ENCODE assay signal across 14 mouse cellular contexts in the genomic region with DNA sequence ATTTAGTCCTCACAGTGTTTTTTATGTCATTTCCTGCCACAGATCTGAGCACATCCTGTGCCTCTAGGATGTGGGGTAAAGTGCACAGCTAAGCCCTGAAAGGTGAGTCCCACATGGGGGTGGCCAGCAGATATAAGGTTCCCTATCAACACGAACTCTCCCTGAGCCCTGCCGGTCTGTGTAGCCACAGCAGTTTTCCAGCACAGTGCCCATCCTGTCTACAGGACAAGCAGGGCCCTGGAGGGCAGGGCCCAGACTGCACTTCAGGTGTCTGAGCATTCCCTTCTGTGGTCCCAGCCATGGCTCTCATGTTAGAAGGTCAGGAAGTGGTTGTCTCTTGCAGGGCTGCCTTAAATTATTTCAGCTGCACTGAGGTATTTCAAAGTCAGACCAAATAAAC.
DNase-seq lines count a peak whose midpoint lies in the region; ATAC-seq lines count a peak whose summit lies in the region.
"Had no signal": no experiment of that assay in that cellular context is flagged by ENCODE, and none has a peak within 500 bp of the region (broad histone marks: within the 10 kb centered on the region; RNA-seq: fewer than 3 reads in every experiment).

No protein-coding gene starts in this region.

- peak; percentile 28; the same call in 1 of the 2 replicates for ATAC-seq in limb, embryonic 13.5 days (ENCODE audit: low FRiP score, low read depth)
- no peak for ATAC-seq in liver, embryonic 15.5 days (ENCODE audit: insufficient read depth)

- 49% methylated on average over 2 of the region's 2 CpGs for WGBS in limb, embryonic 13.5 days
- WGBS in limb, embryonic 10.5 days: 64% methylated on average over 2 of the region's 2 CpGs
- WGBS in liver, embryonic 15.5 days (ENCODE audit: insufficient replicate concordance): 15% methylated on average over 2 of the region's 2 CpGs

- H3K36me3 ChIP-seq in limb, embryonic 13.5 days: no peaks in the 10 kb centered on the region
- H3K36me3 ChIP-seq in limb, embryonic 10.5 days: no peaks in the 10 kb centered on the region
- H3K36me3 ChIP-seq in liver, embryonic 15.5 days (replicated peaks): no peaks in the 10 kb centered on the region
- H3K36me3 ChIP-seq: forebrain, embryonic 10.5 days; G1E; midbrain, embryonic 10.5 days had no signal

- H3K27ac ChIP-seq in limb, embryonic 13.5 days: no peak overlapping the region
- H3K27ac ChIP-seq in limb, embryonic 10.5 days: no peak overlapping the region
- peak overlapping the region; percentile 53 for H3K27ac ChIP-seq in liver, embryonic 15.5 days (replicated peaks)
- H3K27ac ChIP-seq: forebrain, embryonic 10.5 days; liver, embryonic 14.5 days had no signal

- no peak overlapping the region for H3K4me3 ChIP-seq in limb, embryonic 13.5 days
- H3K4me3 ChIP-seq in limb, embryonic 10.5 days: no peak overlapping the region
- no peak overlapping the region for H3K4me3 ChIP-seq in liver, embryonic 15.5 days (replicated peaks)
- H3K4me3 ChIP-seq: forebrain, embryonic 10.5 days; midbrain, embryonic 10.5 days had no signal

- peaks cover 5% of the 10 kb centered on the region for H3K9me3 ChIP-seq in limb, embryonic 13.5 days
- H3K9me3 ChIP-seq in limb, embryonic 10.5 days (replicated peaks): 0 out of 2 replicates have a peak, but pooled peaks cover 3% of the 10 kb centered on the region
- no peaks in the 10 kb centered on the region; the same call in 1 of the 2 replicates for H3K9me3 ChIP-seq in liver, embryonic 15.5 days (replicated peaks)

- peaks cover 7% of the 10 kb centered on the region for H3K4me1 ChIP-seq in limb, embryonic 13.5 days
- H3K4me1 ChIP-seq in limb, embryonic 10.5 days: peaks cover 6% of the 10 kb centered on the region
- peaks cover 68% of the 10 kb centered on the region for H3K4me1 ChIP-seq in liver, embryonic 15.5 days (replicated peaks)

- H3K27me3 ChIP-seq in limb, embryonic 13.5 days: no peaks in the 10 kb centered on the region
- no peaks in the 10 kb centered on the region for H3K27me3 ChIP-seq in limb, embryonic 10.5 days (ENCODE audit: low read depth, poor library complexity, severe bottlenecking)
- no peaks in the 10 kb centered on the region for H3K27me3 ChIP-seq in liver, embryonic 15.5 days

- intact Hi-C loops in left cerebral cortex, postnatal 14 days (cut with DNase I): no loop called here

- H3K9ac ChIP-seq in limb, embryonic 13.5 days: 0 out of 2 replicates have a peak overlapping the region, but pooled peaks have one; percentile 25
- H3K9ac ChIP-seq in liver, embryonic 15.5 days: no peak overlapping the region
- H3K9ac ChIP-seq: liver, embryonic 14.5 days had no signal

- no peak overlapping the region for H3K4me2 ChIP-seq in limb, embryonic 13.5 days (replicated peaks)
- H3K4me2 ChIP-seq in liver, embryonic 15.5 days: no peak overlapping the region

- no peak for DNase-seq in limb, embryonic 10.5 days (ENCODE audit: low spot score)
- peak; percentile 54 for DNase-seq in ZHBTc4 (ENCODE audit: low read depth, low spot score)
- DNase-seq in thymus, postnatal 14 days: peak; percentile 76
- no peak for DNase-seq in adrenal gland, postnatal 10 days
- DNase-seq in left cerebral cortex, postnatal 14 days (ENCODE audit: low spot score in 2 of 2): no peak
- DNase-seq: adrenal gland, postnatal 25 days; cerebellum, adult 8-10 months; heart, adult 18-20 months had no signal

Comparison
In these comparisons a context has a peak if more than half of its experiments do, and no peak if none do; other contexts are left out.
1. DNase-seq: peak in ZHBTc4 (single experiment) and thymus, postnatal 14 days (single experiment); none in limb, embryonic 10.5 days (single experiment), adrenal gland, postnatal 10 days (single experiment) and left cerebral cortex, postnatal 14 days (0 of 2).